Mouse (Mus musculus): ENCODE results near the gene Ank. TPM values are rescaled to one million over a fixed set of nuclear protein-coding genes. Genes with fewer than 3 reads are reported as not detected.

The Ank gene
- total RNA-seq, 2 experiments from 2014 or later, result 173 to 186 TPM

GRCm38 (mm10) chr15:27616159-27616558, 149.7 kb downstream of the Ank start:
- no peak for DNase-seq (ENCODE audit: low spot score in 2 of 2)
- intact Hi-C loops (cut with DNase I), result no loop called here

- intact Hi-C loops (cut with DNase I), result no loop called here
- no peak for DNase-seq (ENCODE audit: low spot score in 2 of 2)
Observed at GRCm38 (mm10) chr15:27617227-27617626, 150.8 kb downstream of the Ank start.

- intact Hi-C loops (cut with DNase I), result no loop called here
- no peak for DNase-seq (ENCODE audit: low spot score in 2 of 2)
Observed at GRCm38 (mm10) chr15:27618778-27619533, 152.5 kb downstream of the Ank start.

- intact Hi-C loops (cut with DNase I), result no loop called here
- DNase-seq (ENCODE audit: low spot score in 2 of 2), result no peak
Observed at GRCm38 (mm10) chr15:27619683-27620082, 153.2 kb downstream of the Ank start.

GRCm38 (mm10) chr15:27620475-27621185, 154.2 kb downstream of the Ank start:
- intact Hi-C loops (cut with DNase I), result no loop called here
- DNase-seq (ENCODE audit: low spot score in 2 of 2), result no peak

GRCm38 (mm10) chr15:27623286-27623685, 156.8 kb downstream of the Ank start:
- intact Hi-C loops (cut with DNase I), result no loop called here
- no peak for DNase-seq (ENCODE audit: low spot score in 2 of 2)

- DNase-seq (ENCODE audit: low spot score in 2 of 2), result peak; percentile 51 to 54
- intact Hi-C loops (cut with DNase I), result no loop called here
Observed at GRCm38 (mm10) chr15:27625014-27625889, 158.8 kb downstream of the Ank start.

- no peak for DNase-seq (ENCODE audit: low spot score in 2 of 2)
- intact Hi-C loops (cut with DNase I), result no loop called here
Observed at GRCm38 (mm10) chr15:27625890-27626255, 159.4 kb downstream of the Ank start.

- no peak for DNase-seq (ENCODE audit: low spot score in 2 of 2)
- intact Hi-C loops (cut with DNase I), result no loop called here
Observed at GRCm38 (mm10) chr15:27626314-27626713, 159.8 kb downstream of the Ank start.

GRCm38 (mm10) chr15:27627794-27628193, 161.3 kb downstream of the Ank start:
- intact Hi-C loops (cut with DNase I), result no loop called here
- no peak for DNase-seq (ENCODE audit: low spot score in 2 of 2)

- no peak for DNase-seq (ENCODE audit: low spot score in 2 of 2)
- intact Hi-C loops (cut with DNase I), result no loop called here
Observed at GRCm38 (mm10) chr15:27629046-27629445, 162.6 kb downstream of the Ank start.

GRCm38 (mm10) chr15:27629800-27630600, 163.5 kb downstream of the Ank start:
- DNase-seq (ENCODE audit: low spot score in 2 of 2), result peak in 1 of 2 experiments; percentile 28
- intact Hi-C loops (cut with DNase I), result no loop called here

GRCm38 (mm10) chr15:27630601-27631383, 164.3 kb downstream of the Ank start, which contains the start of gene Otulin:
TSS of gene Otulin (minus strand) at chr15:27630693.
- peak; percentile 97 to 98 for DNase-seq (ENCODE audit: low spot score in 2 of 2)
- intact Hi-C loops (cut with DNase I), result no loop called here

- DNase-seq (ENCODE audit: low spot score in 2 of 2), result no peak
- intact Hi-C loops (cut with DNase I), result no loop called here
Observed at GRCm38 (mm10) chr15:27633941-27634900, 167.7 kb downstream of the Ank start.

GRCm38 (mm10) chr15:27641171-27641570, 174.7 kb downstream of the Ank start:
- intact Hi-C loops (cut with DNase I), result loop anchor here (5.0 kb wide), 1 partner anchor 324 kb away; no protein-coding TSS in a partner anchor
- no peak for DNase-seq (ENCODE audit: low spot score in 2 of 2)

GRCm38 (mm10) chr15:27642895-27643294, 176.4 kb downstream of the Ank start:
- DNase-seq (ENCODE audit: low spot score in 2 of 2), result peak in 1 of 2 experiments; percentile 43

More at GRCm38 (mm10) chr15:27642895-27643294, 176.4 kb downstream of the Ank start:
- intact Hi-C loops (cut with DNase I), result loop anchor here (5.0 kb wide), 1 partner anchor 326 kb away; no protein-coding TSS in a partner anchor

Measured in left cerebral cortex, postnatal 36 days (tissue).